Mouse (Mus musculus) ZHBTc4 (cell line): ENCODE data around the gene Ube2f.

Experiments
- DNase-seq: peaks from one replicate; pipeline ENCODE4 v3.0.0-alpha.2; 2011; ENCODE audit warnings: low read depth, low spot score

Gene Ube2f

DNA sequence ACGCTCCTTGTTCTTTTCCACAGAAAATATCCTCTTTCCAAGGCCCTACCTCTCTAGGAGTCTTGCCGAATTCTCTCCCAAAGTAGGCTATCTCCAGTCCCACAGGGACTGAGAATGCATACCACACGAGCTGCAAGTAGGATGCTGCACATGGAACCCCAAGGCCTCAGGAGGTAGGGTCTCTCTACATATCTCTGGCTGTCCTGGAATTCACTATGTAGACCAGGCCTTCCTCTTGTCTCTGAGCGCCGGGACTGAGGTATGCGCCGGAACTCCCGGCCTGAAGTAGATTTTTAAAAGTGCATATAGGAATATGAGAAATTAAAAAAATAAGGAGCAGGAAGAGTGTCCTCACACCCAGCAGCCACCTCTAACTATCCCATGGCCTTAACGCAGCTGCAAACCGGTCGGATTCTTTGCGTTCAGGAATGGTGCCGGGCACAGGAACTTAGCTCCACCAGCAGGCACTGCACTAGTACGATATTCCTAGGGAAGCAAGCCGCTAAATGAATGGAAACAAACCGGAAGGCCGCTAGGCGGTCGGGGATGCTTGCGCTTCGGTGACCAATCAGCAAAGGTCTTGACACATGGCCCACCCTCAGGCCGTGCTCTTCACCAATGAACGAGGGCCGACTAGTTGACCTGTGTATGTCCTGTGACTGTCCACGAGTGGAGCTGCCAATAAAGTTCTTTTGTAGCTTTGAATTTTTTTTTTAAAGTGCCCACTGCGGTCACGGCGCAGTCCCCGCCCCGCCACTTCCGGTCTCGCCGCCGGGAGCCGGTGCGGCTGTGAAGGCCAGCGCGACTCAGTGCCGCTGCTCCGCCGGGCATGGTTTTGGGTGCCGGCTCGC is at the start of gene Ube2f:
Gene Ube2f, plus strand, starts transcription at position 741 of the 851 bp plus-strand sequence.
- peak; percentile 98 for DNase-seq

DNA sequence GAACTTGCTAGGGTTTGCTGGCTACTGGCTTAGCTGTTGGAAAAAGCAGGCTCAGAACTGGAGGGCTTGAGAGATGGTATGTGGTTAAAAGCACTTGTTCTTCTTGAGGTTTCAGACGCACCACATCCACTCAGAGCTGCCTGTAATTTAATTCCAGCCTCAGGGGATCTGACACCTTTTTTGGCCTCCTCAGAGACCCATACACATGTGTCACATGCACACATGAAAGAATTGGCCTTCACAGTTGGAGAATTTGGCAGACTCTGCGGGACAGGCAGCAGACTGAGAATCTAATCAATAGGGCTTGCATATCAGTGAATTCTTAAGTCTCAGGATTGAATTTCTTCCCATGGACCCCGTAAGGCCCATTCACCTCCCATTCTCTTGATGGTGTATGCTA is 49.0 kb upstream of the Ube2f start:
- no peak for DNase-seq

DNA sequence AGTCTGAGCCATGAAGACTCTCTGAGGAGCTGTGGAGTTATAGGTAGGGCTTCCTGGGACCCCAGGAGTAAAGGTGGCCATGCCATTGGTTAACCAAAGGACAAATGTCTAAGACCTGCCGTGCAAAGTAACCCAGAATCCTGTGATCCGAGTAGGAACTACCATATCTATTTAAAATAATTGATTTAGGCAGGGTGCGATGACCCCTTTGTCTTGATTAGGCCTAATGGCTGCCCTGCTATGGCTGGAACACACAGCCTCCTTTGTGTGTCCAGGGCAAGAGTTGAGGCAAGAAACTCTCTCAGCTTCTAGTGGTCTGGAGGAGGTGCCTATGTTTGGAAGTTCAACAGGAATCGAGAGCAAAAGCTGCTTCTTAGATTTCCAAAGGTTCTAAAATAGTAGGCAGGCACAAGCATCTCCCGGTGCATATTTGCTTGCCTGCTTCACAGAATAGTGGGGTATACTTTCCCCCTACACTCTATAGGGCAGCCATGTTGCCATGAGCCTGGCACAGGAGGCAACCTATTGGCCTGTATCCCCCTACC is 45.8 kb upstream of the Ube2f start:
- no peak for DNase-seq

DNA sequence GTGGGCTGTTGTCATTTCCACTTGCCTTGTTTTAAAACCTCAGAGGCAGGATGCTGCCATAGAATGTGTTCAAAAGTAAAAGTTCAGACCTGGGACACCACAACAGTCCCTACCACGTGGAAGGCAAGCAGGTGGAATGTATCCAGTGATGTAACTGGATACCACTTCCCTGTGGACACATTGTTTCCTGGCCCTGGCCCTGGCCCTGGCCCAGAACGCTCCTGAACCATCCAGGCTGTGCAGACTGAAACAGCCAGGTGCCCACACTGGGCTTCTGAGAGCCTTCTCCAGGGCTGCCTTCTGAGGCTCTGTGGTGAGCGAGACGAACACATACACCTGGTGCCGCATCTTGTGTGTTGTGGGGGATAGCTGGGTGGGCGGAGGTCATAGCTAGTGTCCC is 44.5 kb upstream of the Ube2f start:
- DNase-seq: no peak

DNA sequence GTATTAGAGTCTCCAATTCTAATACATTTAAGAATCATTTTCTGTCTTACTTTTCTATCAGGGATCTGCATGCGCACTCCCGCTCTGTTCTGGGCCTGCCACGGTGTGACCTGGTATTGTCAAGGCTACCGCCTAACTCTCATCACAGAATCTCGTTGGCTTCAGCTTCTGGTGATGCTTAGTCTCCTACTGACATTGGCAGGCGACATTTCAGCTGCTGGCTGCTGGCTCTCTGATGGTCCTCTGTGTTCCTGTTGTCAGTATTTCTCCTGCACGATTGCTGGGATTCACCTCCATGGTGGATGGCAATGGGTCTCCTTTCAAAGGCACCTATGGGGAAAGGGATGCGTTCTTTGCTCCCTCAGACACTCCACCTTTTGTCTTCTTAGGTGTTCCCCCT is 43.8 kb upstream of the Ube2f start:
- no peak for DNase-seq

DNA sequence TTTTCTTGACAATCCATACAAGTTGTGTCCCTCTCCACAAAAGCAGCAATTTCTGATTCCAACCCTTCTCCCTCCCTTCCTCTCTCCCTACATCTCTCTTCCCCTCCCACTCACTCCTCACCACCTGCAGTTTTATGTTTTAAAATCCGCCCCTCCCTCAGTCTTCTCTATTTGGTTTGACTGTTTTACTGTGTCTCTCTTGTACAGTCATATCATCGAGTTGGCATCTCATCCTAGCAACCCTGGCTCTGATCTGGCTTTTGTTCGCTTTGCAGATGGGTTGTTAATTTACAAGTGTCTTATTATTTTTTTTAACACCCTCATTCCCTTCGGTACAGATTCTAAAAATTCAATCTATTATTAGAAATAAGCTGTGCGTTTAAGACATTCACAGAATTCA is 43.2 kb upstream of the Ube2f start:
- no peak for DNase-seq

DNA sequence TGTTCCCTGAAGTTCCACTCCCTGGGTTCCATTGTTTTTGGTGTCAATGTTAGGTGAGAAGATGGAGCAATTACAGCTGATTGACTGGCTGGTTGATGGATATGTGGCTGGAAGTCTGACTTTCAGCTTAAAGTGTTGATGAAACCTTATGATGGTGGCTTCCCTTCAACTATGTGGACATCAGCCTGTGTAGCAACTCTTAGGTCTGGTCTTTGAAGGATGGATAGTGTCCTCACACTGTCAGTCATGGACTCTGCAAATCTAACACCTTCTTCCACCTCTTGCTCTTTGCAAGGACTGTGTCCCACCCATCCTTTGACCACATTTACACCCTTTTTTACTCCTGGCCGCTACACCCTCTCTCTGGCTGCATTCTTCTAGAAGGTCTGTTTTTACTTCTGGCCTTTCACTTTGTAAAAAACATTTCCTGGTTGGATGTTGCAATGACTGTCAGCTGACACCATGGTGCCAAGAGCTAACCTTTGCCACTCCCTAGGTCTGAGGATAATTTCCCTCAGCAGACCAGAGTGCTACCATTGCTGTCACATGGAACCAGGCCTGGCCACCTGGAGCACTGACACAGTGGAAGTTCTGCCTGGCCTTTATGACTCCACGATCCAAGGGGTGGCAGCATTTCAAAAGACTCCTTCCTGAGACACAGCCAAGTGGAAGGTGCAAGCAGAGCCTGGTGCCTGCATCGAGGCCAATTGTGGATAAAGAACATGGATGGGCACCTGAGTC is 42.6 kb upstream of the Ube2f start:
- DNase-seq: no peak

DNA sequence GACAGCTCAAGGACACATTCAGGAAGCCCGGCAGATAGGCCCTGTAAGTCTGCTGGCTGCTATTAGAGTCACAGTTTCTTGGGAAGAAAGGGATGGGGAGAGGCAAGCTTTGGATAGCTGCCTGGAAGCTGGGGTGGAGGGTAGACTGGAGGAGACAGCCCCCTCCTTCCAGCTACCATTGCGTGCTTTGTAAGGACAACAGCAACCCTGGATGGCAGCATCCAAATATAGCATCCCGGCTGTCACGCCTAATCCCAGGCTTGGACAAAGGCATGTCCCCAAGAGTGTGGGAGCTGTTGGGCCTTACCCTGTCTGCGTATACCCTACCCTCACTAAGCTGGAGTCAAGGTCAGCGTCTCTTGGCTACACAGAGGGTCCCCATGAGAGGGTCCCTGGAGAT is 40.8 kb upstream of the Ube2f start:
- no peak for DNase-seq

DNA sequence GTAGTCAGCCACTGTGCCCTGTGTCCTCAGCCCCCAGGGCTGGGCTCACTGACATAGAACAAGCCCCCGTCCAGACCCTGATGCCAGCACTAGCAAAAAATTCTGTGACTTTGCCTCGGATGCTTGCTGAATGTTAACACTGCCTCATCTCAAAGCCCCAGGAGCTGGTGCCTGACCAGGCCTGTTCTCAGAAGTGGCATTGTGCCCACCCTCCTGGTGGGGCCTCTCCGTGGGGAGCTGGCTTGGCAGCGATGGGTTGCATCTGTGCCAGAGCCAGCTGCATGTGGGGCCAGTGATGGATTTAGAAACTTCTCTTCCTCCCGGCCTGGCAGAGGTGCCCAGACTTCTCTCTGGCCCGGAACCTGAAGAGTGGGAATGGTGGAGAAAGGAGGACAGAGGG is 40.3 kb upstream of the Ube2f start:
- DNase-seq: no peak

DNA sequence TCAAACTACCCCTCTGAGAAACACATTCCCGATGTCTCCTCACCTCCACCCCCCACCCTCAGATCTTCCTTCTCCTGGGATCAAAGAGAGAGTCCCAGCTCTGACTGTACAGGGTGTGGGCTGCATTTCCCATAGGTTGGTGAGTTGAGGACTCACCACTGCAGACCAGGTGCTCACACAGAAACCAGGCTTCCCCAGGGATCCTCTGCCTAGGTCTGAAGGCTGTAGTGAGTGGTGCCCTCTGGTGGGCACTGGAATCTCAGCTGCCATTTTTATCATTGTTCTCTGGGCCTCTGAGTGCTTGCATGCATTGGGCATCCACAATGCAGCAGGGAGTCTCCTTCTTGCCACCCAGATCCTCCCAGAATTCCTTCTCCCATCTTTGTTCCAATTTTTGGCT is 39.0 kb upstream of the Ube2f start:
- DNase-seq: peak; percentile 58

DNA sequence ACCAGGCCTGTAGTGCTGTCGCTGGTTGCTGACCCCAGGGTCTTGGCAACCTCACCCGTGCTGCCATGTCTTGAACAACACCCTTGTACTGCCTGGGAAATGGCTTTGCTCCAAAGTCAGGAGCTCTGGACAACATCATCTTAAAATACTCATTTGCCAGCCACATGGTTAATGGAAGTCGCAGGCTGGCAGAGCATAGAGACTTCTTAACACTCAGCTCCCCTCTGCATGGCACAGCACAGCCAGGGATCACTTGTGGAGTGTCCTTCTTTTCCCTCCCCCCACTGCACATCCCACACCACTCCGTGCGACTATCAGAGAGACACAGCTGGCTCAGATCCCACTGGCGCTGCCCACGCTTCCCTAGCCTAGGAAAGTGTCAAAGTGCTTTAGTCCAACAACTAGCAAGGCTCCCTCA is 38.5 kb upstream of the Ube2f start:
- DNase-seq: no peak

DNA sequence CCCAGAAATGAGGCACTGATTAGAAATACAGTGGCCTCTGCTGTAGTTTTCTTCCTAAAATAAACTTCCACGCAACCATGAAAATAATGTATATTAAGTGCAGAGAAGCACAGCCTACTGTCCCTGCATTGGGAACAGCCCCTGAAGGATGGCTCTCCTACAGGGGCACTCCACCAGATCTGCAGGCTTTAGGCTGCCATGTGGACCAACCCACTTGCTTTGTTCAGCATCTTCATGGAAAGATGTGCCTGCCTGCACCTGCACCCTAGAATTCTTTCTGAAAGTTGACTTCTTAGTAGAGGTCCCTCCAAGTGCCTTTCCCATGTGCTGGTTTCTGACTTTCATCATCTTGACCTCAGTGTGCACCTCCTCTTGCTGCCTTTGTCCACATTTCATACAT is 34.8 kb upstream of the Ube2f start:
- no peak for DNase-seq

DNA sequence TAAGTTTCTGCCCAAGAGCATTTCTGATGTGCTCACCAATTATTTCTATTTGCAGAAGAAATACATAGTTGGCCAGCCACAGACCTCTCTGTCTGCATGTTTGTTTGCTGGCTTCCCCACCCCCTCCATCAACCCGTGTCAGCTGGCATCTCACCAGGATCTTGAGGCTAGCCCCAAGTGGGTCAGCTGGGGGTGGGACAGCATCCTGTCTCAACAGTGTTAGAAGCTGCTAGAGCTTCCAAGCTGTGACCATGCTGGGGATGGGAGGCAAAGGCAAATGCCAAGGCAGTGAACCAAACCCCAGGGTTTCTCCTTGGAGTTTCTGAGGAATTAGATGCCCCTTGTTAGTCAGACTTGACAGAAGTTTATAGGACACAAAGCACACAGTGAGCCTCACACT is 34.1 kb upstream of the Ube2f start:
- no peak for DNase-seq

DNA sequence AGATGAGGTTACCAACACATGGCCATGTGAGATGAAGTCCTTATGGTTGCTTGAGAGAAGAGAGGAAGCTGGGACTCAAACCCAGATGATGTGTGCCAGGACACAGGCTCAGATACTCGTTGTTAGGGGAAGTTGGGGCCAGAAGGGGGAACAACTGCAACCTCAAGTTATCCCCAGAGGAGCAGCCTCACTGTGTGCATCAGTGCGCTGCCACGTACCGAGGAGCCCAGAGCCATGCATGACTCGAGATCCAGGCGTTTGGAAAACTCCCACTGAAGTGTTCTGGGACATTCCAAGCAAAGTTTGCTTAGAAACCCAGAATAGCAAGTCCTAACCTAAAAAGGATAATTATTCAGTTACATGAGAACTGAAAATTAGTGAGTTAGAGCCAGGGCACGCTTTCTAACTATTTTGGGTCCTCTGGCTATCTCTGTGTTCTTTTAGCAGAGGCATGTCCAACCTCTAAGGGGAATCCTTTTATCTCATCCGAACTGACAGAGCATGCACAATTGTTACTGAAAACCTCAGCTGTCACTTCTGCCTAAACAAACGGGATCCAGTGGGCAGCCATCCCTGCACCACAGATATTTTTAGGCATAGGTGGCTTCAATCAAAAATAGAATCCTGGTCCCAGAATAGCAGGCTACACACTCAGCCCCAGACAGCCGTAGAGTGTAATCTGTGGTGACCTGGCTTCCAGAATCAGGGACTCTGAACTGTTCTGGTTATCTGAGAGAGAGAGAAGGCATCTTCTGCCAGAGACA is 33.4 kb upstream of the Ube2f start:
- no peak for DNase-seq

DNA sequence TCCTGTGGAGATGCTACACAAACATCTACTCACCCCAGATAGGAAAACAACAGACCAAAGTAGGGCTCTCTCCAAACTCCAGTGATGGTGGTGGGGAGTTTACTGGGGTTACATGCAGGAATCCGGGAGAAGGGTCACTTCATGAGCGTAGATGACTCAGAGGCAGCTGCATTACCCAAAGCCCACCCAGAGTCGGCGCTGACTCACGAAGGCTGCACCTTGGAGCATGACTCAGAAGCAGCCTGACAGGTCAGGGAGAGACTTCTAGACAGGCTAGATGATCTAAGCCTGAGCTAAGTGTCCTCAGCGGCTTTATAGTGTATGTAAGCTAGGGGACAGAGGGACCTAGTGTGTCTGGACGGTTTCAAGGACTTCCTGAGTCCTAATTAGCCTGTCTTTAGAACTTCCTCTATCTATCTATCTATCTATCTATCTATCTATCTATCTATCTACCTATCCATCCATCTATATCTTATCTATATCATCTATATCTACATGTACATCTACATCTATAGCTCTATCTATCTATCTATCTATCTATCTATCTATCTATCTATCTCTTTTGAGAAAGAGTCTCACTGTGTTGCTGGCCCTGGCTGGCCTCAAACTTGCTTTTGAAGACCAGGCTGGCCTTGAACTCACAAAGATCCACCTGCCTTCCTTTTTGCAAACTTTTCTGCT is 30.3 kb upstream of the Ube2f start:
- DNase-seq: no peak

DNA sequence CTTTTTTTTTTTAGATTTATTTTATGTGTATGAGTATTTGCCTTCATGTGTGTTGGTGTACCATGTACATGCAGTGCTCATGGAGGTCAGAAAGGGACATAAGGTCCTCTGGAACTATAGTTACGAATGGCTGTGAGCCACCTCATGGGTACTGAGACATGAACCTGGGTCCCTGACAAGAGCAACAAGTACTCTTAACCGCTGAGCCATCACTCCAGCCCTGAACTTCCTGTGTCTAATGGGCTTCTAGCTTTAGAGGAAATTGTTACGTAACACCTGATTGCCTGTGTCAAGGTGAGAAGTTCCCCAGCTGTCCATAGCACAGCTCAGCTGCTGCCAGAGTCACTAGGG is 29.8 kb upstream of the Ube2f start:
- DNase-seq: no peak

DNA sequence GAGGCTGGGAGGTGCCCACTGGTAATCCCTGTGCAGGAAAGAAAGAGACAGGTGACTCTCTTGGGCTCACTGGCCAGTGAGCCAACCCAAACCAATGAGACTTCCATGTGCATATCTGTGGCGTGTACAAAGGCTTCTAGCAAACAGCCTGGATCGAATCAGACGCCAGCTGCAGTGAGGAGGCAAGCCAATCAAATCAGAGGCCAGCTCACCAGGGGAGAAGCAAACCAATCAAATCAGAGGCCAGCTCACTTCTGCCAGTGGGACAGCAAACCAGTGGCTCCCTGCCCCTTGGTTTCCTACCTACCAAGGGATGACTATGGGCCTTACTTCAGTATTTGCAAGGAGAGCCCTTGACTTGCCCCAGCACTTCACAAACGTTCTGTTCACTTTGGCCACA is 23.5 kb upstream of the Ube2f start:
- no peak for DNase-seq

DNA sequence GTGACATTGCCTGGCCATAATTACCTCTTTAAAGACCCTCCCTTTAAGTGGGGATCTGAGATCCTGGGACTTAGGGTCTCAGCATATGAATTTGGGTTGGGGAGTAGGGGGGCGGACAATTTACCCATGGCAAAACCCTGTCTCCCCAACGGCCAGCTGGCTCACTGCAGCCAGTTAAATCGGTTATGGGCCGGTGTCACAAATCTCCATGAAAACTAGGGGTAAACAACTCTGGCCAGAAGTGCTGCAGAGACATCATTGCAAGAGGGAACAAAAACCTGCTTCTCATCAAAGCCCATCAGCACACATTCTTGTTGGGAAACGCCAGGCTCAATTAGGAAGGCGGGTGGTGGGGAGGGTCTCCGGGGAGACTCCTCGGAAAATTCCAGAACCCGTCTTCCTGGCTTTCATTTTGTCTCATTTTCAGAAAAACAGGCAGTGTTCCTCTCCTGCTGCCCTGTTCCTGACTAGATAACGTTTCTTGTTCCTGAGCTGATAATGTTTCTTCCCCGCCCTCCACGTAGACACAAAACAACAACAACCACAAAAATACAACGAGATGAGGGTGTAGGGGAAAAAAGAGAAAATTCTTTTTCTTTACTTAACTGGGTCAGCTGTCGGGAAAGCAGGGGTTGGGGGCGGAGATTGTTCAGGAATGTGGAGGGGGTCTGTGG is 22.6 kb upstream of the Ube2f start:
- no peak for DNase-seq

DNA sequence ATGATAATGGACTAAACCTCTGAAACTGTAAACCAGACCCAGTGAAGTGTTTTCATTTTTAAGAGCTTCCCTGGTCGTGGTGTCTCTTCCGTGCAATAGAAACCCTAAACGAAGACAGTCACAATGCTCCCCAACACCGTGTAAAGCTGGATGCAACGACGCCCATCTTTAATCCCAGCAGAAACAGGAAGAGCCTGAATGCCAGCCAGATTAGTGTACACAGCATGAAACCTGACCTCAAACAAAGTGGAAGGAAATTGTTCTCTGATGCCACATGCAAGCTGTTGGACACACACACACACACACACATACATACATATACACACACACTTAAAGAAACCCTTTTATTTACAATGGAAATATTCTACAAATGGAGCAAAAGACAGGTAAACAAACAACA is 19.0 kb upstream of the Ube2f start:
- no peak for DNase-seq

DNA sequence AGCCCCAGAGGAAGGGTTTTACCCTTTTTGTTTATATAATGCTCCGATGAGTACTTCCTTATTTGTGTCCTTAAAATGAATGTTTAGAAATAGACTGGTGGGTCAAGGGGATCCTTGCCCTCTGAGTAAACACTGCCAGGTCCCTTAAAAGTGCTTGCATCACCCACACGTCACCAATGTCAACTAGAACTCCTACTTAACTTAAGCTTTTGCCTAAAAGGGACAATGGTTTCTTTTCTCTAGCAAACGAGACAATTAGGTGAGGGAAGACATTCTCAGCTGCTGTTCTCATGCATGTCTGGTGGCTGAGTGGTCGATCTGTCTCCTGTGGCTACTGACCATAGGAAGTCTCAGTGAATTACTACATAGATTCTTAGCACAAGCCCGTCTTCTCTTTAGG is 18.2 kb upstream of the Ube2f start:
- DNase-seq: peak; percentile 18

DNA sequence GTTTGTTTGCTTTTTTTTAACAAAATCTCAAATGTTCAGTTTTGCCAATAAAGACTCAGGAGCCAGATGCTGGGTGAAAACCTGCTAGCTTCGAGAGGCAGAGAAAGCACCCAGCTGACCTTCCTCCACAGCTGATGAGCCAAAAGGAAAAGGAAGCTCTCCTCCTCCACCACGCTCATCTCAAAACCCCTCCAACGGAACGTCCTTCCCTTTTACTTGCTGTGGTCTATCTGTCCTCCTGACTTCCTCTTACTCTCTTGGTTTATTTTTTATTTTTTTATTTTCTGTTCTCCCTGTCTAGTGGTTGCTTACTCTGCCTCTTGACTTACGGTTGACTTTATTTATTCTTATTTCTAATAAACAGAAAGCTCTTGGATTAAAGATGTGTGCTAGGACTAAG is 14.7 kb upstream of the Ube2f start:
- DNase-seq: no peak
